Mouse (Mus musculus): ENCODE results near the gene Gm5617. TPM values are rescaled to one million over a fixed set of nuclear protein-coding genes. Genes with fewer than 3 reads are reported as not detected.
"Not testable (repeated sequence)": the region's sequence is repeated elsewhere in the genome, so short reads cannot be mapped to it uniquely, and the experiment has no call there.

The Gm5617 gene
- polyA plus RNA-seq, 1 experiment from 2014 or later: 21.1 TPM

- Histone ChIP-seq H3K4me3 (no peak overlapping the region), H3K27ac (no peak overlapping the region), H3K36me3 (no peaks in the 10 kb centered on the region), H3K4me1 (no peaks in the 10 kb centered on the region), H3K27me3 (ENCODE audit: insufficient read depth, poor library complexity, severe bottlenecking) (no peaks in the 10 kb centered on the region), H3K9me3 (no peaks in the 10 kb centered on the region)
- 33% methylated on average over 1 of the region's 1 CpGs for WGBS
- peak; percentile 81 for DNase-seq (ENCODE audit: low spot score)
These were observed 20.1 kb downstream of the Gm5617 start for GRCm38 (mm10) chr9:48515332-48515731.

DNA sequence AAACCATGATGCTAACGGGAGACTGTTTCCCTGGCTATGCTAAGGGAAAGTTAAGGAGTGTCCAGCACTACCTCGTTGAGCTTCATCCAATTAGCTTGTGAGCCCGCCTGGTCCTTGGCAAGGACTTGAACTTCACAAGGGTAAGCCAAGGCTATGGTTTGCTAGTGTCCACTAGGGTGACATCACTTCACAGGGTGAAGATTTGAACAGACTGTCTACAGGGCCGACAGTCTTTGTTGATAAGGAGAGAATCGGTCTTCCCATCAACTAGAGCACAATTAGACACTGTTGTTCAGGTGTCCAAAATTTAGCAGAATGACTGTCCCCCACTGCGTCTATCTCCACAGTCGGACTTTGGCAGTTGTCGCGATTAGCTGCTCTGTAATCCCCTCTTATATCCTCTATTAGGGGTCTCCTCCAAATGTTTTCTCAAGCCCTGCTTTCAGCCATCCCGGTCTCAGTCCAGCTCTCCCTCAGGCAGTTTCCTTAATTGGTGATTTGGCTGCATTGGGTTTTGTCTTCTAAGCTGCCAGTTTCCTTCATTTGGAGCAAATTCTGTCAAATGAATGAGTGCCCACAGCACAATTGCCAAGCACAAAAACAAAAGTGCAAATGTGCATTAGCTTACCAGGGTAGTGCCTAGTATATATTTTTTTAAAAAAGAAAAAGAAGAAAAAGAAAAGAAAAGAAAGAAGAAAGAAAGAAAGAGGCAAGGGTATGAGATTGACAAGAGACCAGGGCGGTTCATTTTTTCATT, 21.6 kb downstream of the Gm5617 start:
- WGBS: 79% methylated on average over 11 of the region's 11 CpGs
- no peak for DNase-seq (ENCODE audit: low spot score)
- Histone ChIP-seq H3K4me3 (no peak overlapping the region), H3K27me3 (ENCODE audit: insufficient read depth, poor library complexity, severe bottlenecking) (no peaks in the 10 kb centered on the region), H3K27ac (no peak overlapping the region), H3K4me1 (no peaks in the 10 kb centered on the region), H3K9me3 (no peaks in the 10 kb centered on the region), H3K36me3 (no peaks in the 10 kb centered on the region)

- WGBS: 78% methylated on average over 19 of the region's 19 CpGs
- no peak for DNase-seq (ENCODE audit: low spot score)
- no peaks in the 10 kb centered on the region for H3K27me3 ChIP-seq (ENCODE audit: insufficient read depth, poor library complexity, severe bottlenecking)
- H3K4me3 ChIP-seq: no peak overlapping the region
- no peak overlapping the region for H3K27ac ChIP-seq
- H3K9me3 ChIP-seq: no peaks in the 10 kb centered on the region
- no peaks in the 10 kb centered on the region for H3K4me1 ChIP-seq
- H3K36me3 ChIP-seq: no peaks in the 10 kb centered on the region
These were observed 22.3 kb downstream of the Gm5617 start for GRCm38 (mm10) chr9:48517372-48518130.

DNA sequence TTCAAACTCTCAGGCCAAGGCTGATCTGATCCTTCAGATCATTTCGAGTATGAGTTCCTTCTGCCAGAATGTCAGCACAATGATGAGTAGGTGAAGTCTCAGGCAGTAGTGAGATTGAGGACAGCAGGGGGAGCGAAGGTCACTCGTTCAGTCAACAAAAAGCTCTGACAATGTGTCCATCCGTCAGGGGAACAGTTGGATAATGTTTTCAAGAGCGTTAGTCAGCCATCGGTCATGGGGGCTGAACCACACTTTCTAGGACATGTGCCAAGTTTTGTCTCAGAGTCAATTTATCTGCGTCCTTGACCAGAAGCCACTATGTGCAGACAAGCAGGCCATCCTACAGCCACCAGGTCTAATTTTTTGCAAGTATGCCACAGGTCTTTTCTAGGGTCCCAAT, 25.2 kb downstream of the Gm5617 start:
- H3K4me1 ChIP-seq; H3K9me3 ChIP-seq; H3K4me3 ChIP-seq; DNase-seq (ENCODE audit: low spot score); H3K36me3 ChIP-seq; H3K27ac ChIP-seq; H3K27me3 ChIP-seq (ENCODE audit: insufficient read depth, poor library complexity, severe bottlenecking): not testable (repeated sequence)
- WGBS: 29% methylated on average over 5 of the region's 7 CpGs

DNA sequence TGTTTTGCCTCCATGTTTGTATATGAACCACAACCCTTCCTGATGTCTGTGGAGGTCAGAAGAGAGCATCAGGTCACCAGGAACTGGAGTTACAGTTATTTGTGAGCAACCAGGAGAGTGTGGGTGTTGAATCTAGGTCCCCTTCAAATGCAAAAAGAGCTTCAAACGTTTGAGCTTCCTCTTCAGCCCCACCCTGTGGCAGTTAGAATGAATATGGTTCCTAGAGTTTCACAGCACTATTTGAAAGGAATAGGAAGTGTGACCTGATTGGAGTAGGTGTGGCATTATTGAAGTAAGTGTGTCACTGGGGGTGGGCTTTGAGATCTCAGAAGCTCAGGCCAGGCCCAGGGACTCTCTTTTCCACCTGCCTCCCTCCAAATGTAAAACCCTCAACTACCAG, 30.3 kb downstream of the Gm5617 start:
- DNase-seq (ENCODE audit: low spot score): no peak
- Histone ChIP-seq H3K4me1 (no peaks in the 10 kb centered on the region), H3K4me3 (no peak overlapping the region), H3K36me3 (no peaks in the 10 kb centered on the region), H3K27ac (no peak overlapping the region), H3K27me3 (ENCODE audit: insufficient read depth, poor library complexity, severe bottlenecking) (no peaks in the 10 kb centered on the region), H3K9me3 (no peaks in the 10 kb centered on the region)
- 5% methylated on average over 1 of the region's 1 CpGs for WGBS

DNA sequence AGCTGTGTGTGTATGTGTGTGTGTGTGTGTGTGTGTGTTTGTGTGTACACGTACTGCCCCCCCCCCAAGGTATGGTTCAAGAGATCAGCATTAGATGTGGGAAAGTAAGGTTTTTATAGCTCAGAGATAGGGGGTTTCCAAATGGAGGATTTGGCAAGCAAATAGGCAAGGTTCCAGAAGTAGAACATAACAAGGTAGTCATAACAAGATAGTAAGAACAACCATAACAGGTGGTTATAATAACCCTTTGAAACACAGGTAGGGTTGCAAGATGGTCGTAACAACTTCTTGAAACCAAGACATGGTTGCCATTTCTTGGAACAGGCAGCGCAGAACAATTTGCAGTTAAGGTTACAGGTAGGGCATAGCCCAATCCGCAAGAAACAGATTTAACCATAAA, 31.3 kb downstream of the Gm5617 start:
- H3K9me3 ChIP-seq: no peaks in the 10 kb centered on the region
- no peak overlapping the region for H3K27ac ChIP-seq
- no peaks in the 10 kb centered on the region for H3K4me1 ChIP-seq
- H3K4me3 ChIP-seq: no peak overlapping the region
- H3K27me3 ChIP-seq (ENCODE audit: insufficient read depth, poor library complexity, severe bottlenecking): no peaks in the 10 kb centered on the region
- H3K36me3 ChIP-seq: no peaks in the 10 kb centered on the region
- DNase-seq (ENCODE audit: low spot score): no peak
- 81% methylated on average over 4 of the region's 4 CpGs for WGBS

DNA sequence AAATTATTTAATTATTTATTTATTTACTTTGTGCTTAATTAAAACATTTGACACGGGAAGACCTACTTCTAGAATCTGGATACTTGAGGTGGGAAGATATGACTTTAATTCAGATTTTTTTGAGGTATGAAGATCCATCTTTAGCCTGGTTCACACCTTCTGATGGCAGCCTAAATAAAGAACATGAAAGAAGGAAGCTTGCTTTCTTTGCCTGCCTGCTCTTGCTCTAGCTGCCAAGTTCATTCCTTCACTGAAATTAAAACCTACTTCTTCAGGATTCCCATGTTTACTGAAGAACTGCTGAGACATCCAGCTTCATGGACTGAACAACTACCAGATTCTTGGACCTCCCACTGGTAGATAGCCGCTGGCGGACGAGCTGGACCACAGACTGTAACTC, 36.1 kb downstream of the Gm5617 start:
- no peaks in the 10 kb centered on the region for H3K36me3 ChIP-seq
- no peaks in the 10 kb centered on the region for H3K27me3 ChIP-seq (ENCODE audit: insufficient read depth, poor library complexity, severe bottlenecking)
- no peak overlapping the region for H3K27ac ChIP-seq
- no peaks in the 10 kb centered on the region for H3K4me1 ChIP-seq
- no peak for DNase-seq (ENCODE audit: low spot score)
- no peak overlapping the region for H3K4me3 ChIP-seq
- 85% methylated on average over 4 of the region's 4 CpGs for WGBS
- no peaks in the 10 kb centered on the region for H3K9me3 ChIP-seq

DNA sequence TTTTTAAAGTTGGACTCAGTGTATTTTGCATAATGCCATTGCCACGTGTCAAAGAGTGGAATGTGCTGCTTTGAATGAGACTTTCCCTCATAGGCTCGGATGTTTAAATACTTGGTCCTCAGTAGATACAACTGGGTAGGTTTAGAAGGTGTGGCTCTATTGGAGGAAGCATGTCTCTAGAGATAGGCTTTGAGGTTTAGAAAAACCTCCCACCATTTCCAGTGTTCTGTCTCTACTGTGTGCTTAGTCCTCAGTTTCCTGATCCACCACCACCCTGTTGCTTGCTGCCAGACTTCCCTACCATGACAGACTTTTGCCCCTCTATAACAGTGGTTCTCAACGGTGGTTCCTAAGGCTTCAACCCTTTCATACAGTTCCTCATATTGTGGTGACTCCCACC, 37.0 kb downstream of the Gm5617 start:
- WGBS: 68% methylated on average over 3 of the region's 3 CpGs
- Histone ChIP-seq H3K9me3 (no peaks in the 10 kb centered on the region), H3K27me3 (ENCODE audit: insufficient read depth, poor library complexity, severe bottlenecking) (0 out of 2 replicates have a peak, but pooled peaks cover 5% of the 10 kb centered on the region), H3K36me3 (no peaks in the 10 kb centered on the region), H3K27ac (no peak overlapping the region), H3K4me3 (no peak overlapping the region), H3K4me1 (no peaks in the 10 kb centered on the region)
- no peak for DNase-seq (ENCODE audit: low spot score)

DNA sequence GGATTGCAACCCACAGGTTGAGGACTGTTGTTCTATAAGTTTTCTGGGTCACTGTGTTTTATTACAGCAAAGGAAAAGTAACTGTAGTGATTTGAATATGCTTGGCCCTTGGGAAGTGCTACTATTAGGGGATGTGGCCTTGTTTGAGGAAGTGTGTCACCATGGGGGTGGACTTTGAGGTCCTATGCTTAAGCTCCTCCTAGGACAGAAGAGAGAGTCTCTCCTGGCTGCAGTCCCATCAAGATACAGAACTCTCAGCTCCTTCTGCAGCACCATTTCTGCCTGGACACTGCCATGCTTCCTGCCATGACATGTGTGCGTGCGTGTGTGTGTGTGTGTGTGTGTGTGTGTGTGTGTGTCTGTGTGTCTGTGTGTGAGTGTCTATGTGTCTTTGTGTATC, 37.5 kb downstream of the Gm5617 start:
- no peaks in the 10 kb centered on the region for H3K36me3 ChIP-seq
- 0 out of 2 replicates have a peak, but pooled peaks cover 7% of the 10 kb centered on the region for H3K27me3 ChIP-seq (ENCODE audit: insufficient read depth, poor library complexity, severe bottlenecking)
- WGBS: 81% methylated on average over 2 of the region's 2 CpGs
- no peak overlapping the region for H3K27ac ChIP-seq
- H3K4me1 ChIP-seq: no peaks in the 10 kb centered on the region
- H3K4me3 ChIP-seq: no peak overlapping the region
- no peak for DNase-seq (ENCODE audit: low spot score)
- no peaks in the 10 kb centered on the region for H3K9me3 ChIP-seq

- no peak overlapping the region for H3K4me3 ChIP-seq
- no peaks in the 10 kb centered on the region for H3K9me3 ChIP-seq
- peaks cover 24% of the 10 kb centered on the region; the same call in 1 of the 2 replicates for H3K27me3 ChIP-seq (ENCODE audit: insufficient read depth, poor library complexity, severe bottlenecking)
- no peaks in the 10 kb centered on the region for H3K36me3 ChIP-seq
- 0 out of 2 replicates have a peak, but pooled peaks cover 8% of the 10 kb centered on the region for H3K4me1 ChIP-seq
- no peak for DNase-seq (ENCODE audit: low spot score)
- WGBS: 64% methylated on average over 1 of the region's 1 CpGs
- no peak overlapping the region for H3K27ac ChIP-seq
These were observed 41.2 kb downstream of the Gm5617 start for GRCm38 (mm10) chr9:48536414-48536813.

DNA sequence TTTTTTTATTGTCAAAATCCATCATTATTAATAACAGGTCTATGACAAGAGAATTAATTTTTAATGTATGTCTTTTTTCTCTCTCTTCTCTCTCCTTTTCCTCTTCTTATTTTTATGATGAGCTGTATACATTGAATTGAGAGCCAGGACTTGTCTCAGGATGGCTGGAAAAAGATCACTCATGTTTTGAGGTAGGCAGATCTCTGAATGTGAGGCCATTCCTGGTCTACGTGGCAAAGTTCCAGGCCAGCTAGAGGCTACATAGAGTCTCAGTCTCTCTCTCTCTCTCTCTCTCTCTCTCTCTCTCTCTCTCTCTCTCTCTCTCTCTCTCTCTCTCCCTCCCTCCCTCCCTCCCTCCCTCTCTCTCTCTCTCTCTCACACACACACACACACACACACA, 42.4 kb downstream of the Gm5617 start:
- not testable (repeated sequence) for H3K4me1 ChIP-seq; H3K36me3 ChIP-seq; H3K4me3 ChIP-seq; H3K9me3 ChIP-seq; DNase-seq (ENCODE audit: low spot score); H3K27ac ChIP-seq
- 37% methylated on average over 1 of the region's 1 CpGs for WGBS
- peaks cover 24% of the 10 kb centered on the region; the same call in 1 of the 2 replicates for H3K27me3 ChIP-seq (ENCODE audit: insufficient read depth, poor library complexity, severe bottlenecking)

GRCm38 (mm10) chr9:48538044-48538645, 42.9 kb downstream of the Gm5617 start:
- 2% methylated on average over 17 of the region's 17 CpGs for WGBS
- no peak for DNase-seq (ENCODE audit: low spot score)
- H3K9me3 ChIP-seq: 0 out of 2 replicates have a peak, but pooled peaks cover 3% of the 10 kb centered on the region
- H3K4me3 ChIP-seq: peak overlapping the region; percentile 49
- H3K36me3 ChIP-seq: no peaks in the 10 kb centered on the region
- H3K27ac ChIP-seq: peak overlapping the region; percentile 52; the same call in 1 of the 2 replicates
- 0 out of 2 replicates have a peak, but pooled peaks cover 8% of the 10 kb centered on the region for H3K4me1 ChIP-seq
- peaks cover 24% of the 10 kb centered on the region; the same call in 1 of the 2 replicates for H3K27me3 ChIP-seq (ENCODE audit: insufficient read depth, poor library complexity, severe bottlenecking)

GRCm38 (mm10) chr9:48538688-48539087, 43.4 kb downstream of the Gm5617 start:
- peak overlapping the region; percentile 49 for H3K4me3 ChIP-seq
- 13% methylated on average over 12 of the region's 12 CpGs for WGBS
- 0 out of 2 replicates have a peak, but pooled peaks cover 3% of the 10 kb centered on the region for H3K9me3 ChIP-seq
- DNase-seq (ENCODE audit: low spot score): no peak
- H3K36me3 ChIP-seq: no peaks in the 10 kb centered on the region
- 0 out of 2 replicates have a peak, but pooled peaks cover 8% of the 10 kb centered on the region for H3K4me1 ChIP-seq
- peak overlapping the region; percentile 36; the same call in 1 of the 2 replicates for H3K27ac ChIP-seq
- H3K27me3 ChIP-seq (ENCODE audit: insufficient read depth, poor library complexity, severe bottlenecking): peaks cover 24% of the 10 kb centered on the region; the same call in 1 of the 2 replicates

Measured in heart, embryonic 10.5 days (tissue).